Mouse (Mus musculus): ENCODE results near the gene Mettl8. TPM values are rescaled to one million over a fixed set of nuclear protein-coding genes. Genes with fewer than 3 reads are reported as not detected.

The Mettl8 gene
- total RNA-seq, 2 experiments from 2014 or later: 11.1 to 13.0 TPM

DNA sequence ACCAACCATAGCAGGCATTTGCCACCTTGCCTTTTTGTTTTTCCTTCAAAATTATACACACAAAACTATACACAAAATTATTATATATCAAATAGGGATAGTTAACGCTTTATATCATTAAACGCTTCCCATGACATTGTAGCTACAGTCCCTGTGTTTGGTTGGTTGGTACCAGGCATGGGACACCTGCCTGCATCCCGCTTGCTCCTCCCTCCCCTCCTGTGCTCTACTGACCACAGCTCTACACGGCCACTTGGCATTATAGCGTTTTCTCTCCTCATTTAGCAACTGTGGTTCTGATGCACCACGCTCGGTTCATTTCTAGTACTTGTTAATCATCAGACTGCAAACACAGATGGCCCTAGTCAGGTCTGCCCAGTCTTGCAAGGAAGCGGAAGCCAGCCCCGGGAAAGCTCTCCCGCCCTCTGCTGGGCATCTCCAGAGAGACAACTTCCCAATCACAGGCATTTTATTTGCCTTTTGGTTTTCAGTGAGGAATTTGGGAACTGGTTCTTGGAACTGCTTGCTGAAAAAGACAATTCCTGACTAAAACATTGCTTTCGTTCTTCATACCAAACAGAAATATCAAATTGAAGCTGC lies 15.8 kb downstream of the Mettl8 start:
- 0 out of 2 replicates have a peak, but pooled peaks have one; percentile 40 for ATAC-seq (replicated peaks; ENCODE audit: low FRiP score, poor library complexity, severe bottlenecking)

DNA sequence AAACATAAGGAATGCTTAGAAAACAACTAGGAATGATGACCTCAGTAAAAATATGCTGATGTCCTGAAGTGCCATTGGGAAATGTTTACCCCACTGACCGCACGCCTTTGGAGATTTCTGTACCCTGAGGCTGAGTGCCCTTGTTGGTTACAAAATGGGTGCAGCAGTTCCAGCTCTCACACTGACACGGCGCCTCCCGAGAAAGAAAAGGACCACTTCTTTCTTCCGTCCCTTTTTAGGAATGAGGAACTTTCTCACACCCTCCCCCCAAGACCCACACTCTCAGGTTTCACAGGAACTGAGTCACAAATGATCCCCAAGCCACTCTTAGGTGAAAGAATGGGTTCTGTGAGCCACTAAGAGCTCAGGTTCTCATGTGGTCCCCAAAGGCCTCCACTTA lies 17.9 kb downstream of the Mettl8 start:
- no peak for ATAC-seq (replicated peaks; ENCODE audit: low FRiP score, poor library complexity, severe bottlenecking)

DNA sequence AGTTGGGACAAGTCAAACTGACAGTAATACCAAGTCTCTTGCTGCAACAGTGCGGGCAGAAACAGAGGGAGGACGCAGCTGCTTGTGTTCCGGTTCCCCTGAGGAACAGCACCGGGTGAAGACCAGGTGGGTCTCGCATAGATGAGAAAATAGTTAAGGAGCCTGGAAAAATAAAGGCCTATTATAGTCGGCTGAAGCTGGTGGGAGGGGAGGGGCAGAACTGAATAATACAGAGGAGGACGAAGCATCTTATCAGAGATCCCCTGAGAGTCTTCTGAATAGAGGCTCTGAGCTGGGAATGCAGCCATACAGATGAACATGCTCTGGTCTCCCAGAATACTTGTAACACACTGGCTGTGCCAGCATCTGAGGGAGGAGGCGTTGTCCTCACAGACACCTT lies 21.4 kb downstream of the Mettl8 start:
- ATAC-seq (replicated peaks; ENCODE audit: low FRiP score, poor library complexity, severe bottlenecking): no peak

DNA sequence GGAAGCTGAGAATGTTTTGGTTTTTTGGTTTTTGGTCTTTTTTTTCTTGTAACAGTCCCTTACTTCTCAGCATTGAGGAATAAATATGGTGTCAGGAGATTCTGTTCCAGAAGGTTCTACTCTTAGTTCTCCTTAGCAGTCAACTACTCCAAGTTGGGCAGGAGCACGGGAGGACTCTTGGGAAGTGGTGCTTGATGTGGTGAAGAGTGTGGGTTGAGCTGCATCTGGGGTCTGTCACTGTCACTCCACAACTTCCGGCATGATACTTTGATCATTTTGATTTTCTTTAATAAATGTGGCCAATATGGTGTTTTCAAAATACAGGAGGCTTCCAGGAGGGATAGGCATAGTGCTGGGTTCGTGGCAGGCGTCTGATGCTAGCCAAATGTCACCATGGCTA lies 22.4 kb downstream of the Mettl8 start:
- ATAC-seq (replicated peaks; ENCODE audit: low FRiP score, poor library complexity, severe bottlenecking): no peak

DNA sequence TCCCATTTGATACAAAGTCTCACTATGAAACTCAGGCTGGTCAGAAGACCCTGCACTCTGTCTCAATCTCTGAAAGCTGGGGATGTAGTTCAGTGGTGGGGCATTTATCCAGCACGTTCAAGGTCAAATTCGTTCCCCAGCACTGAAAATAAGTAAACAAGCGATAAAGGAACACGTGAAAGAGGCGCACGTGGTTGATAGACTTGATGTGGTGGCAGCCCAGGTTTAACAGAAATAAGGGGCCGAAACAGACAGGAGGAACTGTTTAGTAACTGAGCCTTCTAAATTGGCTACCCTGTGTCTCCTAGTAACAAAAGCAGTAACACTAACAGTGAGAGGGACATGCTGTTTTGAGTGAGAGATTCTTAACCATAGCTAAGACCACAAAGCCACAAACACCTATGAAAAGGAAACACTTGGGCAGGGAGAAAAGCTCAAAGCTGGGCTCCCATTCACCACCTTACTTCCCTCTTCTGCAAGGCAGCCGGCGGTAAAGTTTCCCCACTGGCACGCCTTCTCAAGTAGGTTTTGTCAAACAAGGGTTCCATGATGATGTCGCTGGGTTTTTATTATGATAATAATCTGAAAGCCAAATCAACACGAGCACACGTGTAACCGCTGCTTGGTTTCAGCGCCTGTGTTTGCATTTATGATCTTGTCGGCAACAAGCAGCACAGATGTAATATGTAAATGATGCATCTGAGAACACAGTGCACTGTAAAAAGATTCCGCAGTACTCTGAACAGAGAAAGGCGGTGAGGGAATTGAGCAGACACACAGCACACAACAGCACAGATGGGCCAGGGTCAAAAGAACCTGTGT lies 23.2 kb downstream of the Mettl8 start:
- ATAC-seq (replicated peaks; ENCODE audit: low FRiP score, poor library complexity, severe bottlenecking): no peak

DNA sequence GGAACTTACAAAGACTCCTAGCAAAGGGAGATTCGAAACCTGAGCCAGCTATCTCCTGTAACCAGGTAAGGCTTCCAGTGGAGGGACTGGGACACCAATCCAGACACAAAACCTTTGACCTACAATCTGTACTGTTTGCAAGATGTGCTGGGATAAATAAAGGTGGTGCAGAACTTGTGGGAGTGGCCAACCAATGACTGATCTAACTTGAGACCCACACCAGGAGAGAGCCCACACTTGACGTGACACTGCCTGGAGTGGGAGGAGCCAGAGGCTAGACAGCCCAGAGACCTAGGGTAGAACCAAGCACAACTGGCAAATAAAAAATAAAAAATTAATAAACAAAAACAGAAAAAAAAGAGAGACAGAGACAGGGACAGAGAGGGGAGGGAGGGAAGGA lies 24.7 kb downstream of the Mettl8 start:
- ATAC-seq (replicated peaks; ENCODE audit: low FRiP score, poor library complexity, severe bottlenecking): no peak

DNA sequence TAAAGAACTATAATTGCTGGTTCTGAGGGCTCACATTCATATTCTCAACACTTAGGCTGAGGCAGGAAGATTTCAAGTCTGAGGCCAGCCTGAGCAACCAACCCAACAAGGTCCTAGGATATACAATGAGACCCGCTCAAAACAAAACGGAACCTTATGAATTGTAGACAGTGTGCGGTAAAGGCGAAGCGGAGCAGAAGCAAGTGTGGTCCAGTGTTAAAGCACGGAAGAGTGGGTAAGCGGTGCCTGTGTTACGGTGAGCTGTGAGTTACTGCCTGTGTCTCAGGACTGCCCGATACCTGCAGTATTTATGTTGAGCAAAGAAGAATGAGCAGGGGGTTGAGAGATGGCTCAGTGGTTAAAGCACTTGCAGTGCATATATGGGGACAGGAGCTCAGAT lies 27.8 kb downstream of the Mettl8 start:
- peak; percentile 29; the same call in 1 of the 2 replicates for ATAC-seq (replicated peaks; ENCODE audit: low FRiP score, poor library complexity, severe bottlenecking)

DNA sequence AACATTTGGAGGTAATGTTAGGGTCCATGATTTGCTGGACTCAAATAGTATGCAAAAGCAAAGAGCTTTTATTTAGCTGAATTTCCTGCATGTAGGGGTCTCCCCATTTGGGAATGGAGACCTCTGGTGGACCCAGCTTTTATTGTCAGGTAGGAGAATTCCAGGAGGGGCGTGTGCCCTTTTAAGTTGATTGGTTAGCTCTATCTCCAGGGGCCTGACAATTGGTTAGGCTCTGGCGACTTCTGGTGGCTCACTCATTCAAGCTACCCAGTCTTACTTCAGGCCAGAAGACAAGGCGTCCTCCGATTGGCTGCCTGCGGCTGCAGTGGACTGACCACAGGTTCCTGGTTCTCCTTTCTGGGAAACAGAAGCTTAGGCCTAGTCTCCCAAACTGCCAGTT lies 28.6 kb downstream of the Mettl8 start:
- ATAC-seq (replicated peaks; ENCODE audit: low FRiP score, poor library complexity, severe bottlenecking): no peak

DNA sequence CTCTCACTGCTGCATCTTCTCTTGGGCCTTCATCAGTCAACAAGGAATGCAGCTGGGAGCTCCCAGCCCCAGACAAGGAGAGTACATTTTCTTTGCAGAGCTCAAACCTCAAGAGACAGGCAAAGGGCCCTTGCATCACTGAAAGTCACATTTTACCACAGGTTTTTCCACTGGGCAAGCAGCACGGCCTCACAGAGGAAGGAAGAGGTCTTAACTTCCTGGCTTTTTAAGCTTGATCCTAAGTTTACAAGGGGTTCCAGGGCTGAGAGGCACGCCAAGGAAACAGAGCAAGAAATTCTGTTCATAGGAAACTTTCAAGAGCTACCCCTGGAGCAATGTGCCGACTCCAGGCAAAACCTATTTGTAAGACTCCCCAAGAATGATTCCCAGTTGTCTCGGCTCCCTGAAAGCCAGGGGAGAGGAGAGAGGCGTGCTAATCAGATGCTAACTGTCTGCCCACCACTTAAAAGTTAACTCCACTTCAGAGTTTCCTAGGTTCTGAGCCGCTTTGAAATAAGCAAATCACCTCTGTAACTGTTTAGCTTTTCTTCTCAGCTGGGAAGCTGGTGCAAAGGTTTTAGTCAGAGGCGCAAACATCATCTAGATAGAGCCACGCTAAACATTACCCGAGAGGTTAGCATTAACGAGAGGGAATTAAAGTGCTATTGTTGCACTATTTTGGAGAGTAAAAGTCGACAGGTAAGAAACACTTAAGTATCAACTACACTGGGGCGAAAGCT lies 29.6 kb downstream of the Mettl8 start:
- ATAC-seq (replicated peaks; ENCODE audit: low FRiP score, poor library complexity, severe bottlenecking): no peak

DNA sequence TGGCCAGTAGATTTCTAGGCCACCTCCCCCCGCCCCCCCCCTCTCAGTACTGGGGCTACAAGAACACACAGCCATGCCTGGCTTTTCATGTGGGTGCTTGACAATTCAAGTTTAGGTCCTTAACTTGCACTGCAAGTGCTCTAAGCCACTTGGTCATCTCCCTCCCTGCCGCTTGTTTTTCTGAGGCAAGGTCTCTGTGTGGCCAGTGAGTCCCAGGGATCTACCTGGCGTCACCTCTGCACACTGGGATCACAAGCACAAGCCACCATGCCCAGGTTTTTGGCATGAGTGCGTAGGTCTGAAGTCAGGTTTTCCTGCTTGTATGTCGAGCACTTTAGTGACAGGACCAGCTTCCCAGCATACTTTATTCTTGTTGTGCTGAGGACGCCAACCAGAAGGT lies 31.4 kb downstream of the Mettl8 start:
- ATAC-seq (replicated peaks; ENCODE audit: low FRiP score, poor library complexity, severe bottlenecking): no peak

DNA sequence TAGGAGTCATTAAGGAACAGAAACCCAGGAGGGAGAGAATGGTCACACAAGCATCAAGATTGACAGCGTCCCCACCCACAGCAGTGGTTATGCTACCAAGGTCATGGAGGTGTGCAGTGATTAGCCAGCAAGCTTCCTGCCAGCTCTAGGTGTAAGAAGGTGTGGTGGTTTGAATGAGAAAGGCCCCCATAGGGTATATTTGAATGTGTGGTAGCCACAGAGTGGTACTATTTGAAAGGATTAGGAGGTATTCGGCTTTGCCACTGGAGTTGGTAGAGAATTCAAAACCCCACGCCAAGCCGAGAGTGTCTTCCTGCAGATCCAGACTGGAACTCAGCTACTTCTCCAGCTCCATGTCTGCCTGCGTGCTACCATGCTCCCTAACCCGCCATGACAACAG lies 32.4 kb downstream of the Mettl8 start:
- no peak for ATAC-seq (replicated peaks; ENCODE audit: low FRiP score, poor library complexity, severe bottlenecking)

DNA sequence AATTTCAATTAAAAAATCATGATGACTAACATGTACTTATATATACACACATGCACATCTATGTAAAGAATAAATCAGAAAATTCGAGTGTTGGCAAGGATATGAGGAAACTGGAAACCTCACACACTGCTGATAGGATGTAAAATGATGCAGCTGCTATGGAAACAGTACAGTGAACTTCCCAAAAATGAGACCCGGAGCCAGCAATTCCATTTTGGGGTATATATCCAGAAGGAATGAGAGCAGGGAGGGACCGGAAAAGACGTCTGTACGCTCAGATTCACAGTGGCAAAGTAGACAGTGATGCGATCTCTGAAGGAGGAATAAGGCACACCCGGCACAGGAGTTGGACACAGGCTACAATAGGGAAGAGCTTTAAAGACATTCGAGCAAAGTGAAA lies 34.7 kb downstream of the Mettl8 start:
- ATAC-seq (replicated peaks; ENCODE audit: low FRiP score, poor library complexity, severe bottlenecking): no peak

DNA sequence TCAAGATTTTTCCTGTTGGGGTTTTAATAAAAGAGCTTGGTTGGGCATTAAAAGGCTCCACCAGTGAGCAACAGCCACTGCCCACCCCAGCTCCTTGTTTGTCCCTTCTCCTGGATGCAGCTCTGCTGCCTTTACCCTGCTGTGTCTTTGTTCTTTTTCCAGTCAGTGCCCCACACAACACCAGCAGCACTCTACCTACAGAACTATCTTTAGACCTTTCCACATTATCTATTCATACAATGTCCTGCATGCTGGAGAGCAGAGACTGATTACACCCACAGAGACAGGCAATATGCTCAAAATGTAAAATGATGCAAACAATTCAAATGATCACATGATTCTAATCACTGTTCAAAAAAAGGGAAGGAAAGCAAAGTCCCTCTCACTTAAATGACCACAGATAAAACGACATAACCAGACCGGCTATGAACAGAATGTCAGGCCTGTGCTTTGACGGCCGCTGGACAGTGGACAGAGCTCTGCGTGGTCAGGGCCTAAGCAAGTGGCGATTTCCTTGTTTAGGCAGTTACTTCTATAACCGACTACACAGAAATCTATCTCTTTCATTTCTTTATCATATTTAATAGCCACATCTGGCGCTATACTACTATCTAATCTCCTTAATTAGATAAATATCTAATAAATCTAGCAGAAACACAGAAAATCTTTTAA lies 35.5 kb downstream of the Mettl8 start:
- ATAC-seq (replicated peaks; ENCODE audit: low FRiP score, poor library complexity, severe bottlenecking): no peak

DNA sequence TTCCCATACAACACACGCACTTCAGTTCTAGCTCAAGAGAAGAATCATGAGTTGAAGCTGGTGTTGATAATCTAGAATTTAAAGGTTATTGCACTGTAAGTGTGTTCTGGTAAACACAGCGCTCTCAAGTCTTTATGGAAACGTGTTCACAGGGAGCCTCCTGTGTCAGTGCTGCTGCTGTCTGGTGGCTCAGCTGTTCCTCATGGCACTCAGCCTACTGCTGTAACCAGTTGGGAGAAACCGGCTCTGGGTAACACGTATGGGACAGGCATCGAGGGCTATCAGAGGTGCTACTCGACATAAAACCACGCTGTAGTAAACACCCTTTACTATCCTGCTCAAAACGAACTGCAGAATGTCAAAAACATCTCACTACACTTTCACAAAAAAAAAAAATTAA lies 36.1 kb downstream of the Mettl8 start:
- ATAC-seq (replicated peaks; ENCODE audit: low FRiP score, poor library complexity, severe bottlenecking): no peak

DNA sequence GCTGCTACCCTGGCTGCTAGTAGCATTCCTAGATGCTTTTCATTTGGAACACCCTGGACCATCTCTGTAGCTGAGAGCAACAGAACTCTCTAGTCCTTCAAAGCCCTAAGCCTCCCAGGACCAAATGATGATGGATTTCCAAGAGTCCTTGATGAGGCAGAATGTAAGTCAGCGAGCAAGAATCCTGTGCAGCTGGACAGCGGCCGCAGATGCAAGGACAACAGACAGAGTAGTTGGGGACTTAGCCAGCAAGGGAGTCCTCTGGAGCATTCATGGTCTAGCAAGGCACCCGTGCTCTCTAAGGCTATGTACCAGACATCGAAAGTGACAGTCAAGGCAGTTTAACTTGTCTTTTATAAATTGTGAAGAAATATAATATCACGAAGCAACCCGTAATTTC lies 41.9 kb downstream of the Mettl8 start:
- ATAC-seq (replicated peaks; ENCODE audit: low FRiP score, poor library complexity, severe bottlenecking): no peak

DNA sequence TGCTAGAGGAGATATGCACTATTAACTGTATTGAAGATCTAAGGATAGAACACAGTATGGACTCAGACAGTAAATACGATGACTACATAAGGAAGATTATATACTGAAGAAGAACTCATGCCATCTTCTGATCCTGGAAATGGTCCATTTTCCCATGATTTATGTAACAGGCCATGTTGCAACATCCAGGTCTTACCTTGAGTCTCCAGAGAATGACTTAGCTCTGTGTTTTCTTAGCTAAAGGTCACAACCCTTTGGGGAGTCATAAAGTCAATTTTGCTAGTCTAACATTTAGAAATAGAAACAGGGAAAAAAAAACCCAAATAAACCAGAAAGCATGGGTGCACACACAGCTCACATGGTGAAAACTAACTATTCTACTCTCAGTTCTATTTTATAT lies 43.6 kb downstream of the Mettl8 start:
- no peak for ATAC-seq (replicated peaks; ENCODE audit: low FRiP score, poor library complexity, severe bottlenecking)

DNA sequence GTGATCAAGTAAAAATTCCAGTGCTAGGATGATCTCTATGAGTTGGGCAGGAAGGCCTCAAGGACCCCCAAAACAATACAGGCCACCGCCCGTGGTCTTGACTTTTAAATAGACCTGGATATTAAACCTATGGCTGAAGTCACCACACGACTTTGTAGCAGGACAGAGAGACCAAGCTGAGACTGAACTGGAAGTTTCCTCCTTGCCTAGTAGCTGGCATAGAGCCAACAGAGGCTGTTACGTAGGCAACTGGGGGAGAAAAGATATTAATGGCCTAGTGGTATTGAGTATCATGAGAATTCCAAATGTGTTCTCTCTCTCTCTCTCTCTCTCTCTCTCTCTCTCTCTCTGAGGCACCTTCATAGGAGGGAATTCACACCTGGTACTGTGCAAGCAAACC lies 51.0 kb downstream of the Mettl8 start:
- no peak for ATAC-seq (replicated peaks; ENCODE audit: low FRiP score, poor library complexity, severe bottlenecking)

DNA sequence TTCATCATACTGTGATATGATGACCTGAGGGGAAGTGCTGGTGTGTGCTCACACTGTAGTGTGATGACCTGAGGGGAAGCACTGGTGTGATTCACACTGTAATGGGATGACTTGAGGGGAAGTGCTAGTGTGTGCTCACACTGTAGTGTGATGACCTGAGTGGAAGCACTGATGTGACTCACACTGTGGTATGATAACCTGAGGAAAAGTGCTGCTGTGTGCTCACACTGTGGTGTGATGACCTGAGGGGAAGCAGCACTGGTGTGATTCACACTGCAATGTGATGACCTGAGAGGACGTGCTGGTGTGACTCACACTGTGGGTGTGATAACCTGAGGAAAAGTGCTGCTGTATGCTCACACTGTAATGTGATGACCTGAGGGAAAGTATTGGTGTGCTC lies 52.9 kb downstream of the Mettl8 start:
- 0 out of 2 replicates have a peak, but pooled peaks have one; percentile 42 for ATAC-seq (replicated peaks; ENCODE audit: low FRiP score, poor library complexity, severe bottlenecking)

DNA sequence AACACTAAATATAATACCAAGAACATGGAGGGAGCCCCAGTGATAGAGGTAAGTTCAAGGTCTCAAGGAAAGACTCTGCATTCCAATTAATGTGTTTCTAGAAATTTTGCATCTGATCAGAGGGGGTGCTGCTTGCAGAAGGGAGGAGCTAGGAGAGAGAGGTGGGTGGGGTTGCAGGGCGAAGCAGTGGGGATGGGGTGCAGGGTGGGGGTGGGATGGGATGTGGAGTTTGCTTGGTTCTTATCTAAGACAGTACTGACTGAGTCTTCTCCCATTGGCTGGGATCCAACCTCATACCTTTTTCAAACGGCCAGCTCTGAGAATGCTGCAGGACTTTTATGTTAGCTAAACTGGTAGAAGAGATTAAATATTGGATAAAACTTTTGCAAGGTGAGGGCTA lies 56.6 kb downstream of the Mettl8 start:
- ATAC-seq (replicated peaks; ENCODE audit: low FRiP score, poor library complexity, severe bottlenecking): no peak

DNA sequence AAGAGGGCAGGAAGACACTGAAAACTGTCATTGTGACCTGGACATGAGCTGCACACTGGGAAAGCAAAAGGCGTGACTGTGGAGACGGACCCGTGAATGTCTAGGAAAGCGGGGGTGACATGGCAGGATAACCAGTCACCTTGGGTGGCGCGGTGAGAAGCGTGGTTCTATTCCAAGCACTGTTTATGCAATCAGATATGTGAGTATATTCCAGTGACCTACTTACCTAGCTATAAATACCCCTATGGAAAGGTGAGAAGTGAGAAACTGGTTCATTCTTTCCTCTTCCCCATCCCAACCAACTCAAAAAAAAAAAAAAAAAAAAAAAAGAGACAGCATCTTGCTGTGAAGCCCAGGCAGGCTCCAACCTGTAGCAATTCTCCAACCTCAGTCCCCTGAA lies 58.9 kb downstream of the Mettl8 start:
- ATAC-seq (replicated peaks; ENCODE audit: low FRiP score, poor library complexity, severe bottlenecking): no peak

Data from erythroblast, adult 5-6 weeks (primary cell).